Mouse (Mus musculus): Measurements from ENCODE around the gene Rhobtb3.

GRCm38 (mm10) chr13:75976218-75976617, 32.5 kb upstream of the Rhobtb3 start:
- TF ChIP-seq POLR2A (IDR thresholded peaks at IDR 0.05; ENCODE audit: borderline replicate concordance, low read depth, low read length) (no peak), CTCF (IDR thresholded peaks at IDR 0.05; ENCODE audit: low read depth, low read length) (no peak)

Measured in bone marrow macrophage, adult 2 months (primary cell).